Mouse (Mus musculus) spleen, adult 2 months (tissue): ENCODE results near the gene Kirrel3. TPM values are rescaled to one million over a fixed set of nuclear protein-coding genes. Genes with fewer than 3 reads are reported as not detected.

Experiments
- DNase-seq, 2 experiments: peaks; one replicate each; pipeline versions ENCODE4 v3.0.0 to v3.0.0-alpha.2; 2012 to 2021; ENCODE audit warnings: low spot score in 2 of 2, low read depth in 1 of 2
- H3K27ac ChIP-seq: fragments of 200-500 bp; 2 replicates; pipeline ENCODE4 v1.5.1; 2012; ENCODE audit warnings: low read length, inconsistent platforms; ENCODE audit not compliant: insufficient read depth
- H3K27me3 ChIP-seq: fragments of 200-500 bp; 2 replicates; pipeline ENCODE4 v1.6.1; 2012; ENCODE audit warnings: mild to moderate bottlenecking, moderate library complexity, low read length, inconsistent platforms; ENCODE audit not compliant: control insufficient read depth, insufficient read depth
- H3K36me3 ChIP-seq: fragments of 200-500 bp; 2 replicates; pipeline ENCODE4 v1.6.1; 2012; ENCODE audit warnings: mild to moderate bottlenecking, low read length, inconsistent platforms; ENCODE audit not compliant: control insufficient read depth, insufficient read depth
- H3K4me1 ChIP-seq: fragments of 200-500 bp; 2 replicates; pipeline ENCODE4 v1.6.1; 2011; ENCODE audit warnings: inconsistent platforms; ENCODE audit not compliant: control insufficient read depth, insufficient read depth, insufficient read length
- H3K4me3 ChIP-seq: fragments of 200-500 bp; 2 replicates; pipeline ENCODE4 v1.5.1; 2011; ENCODE audit warnings: mild to moderate bottlenecking, inconsistent platforms; ENCODE audit not compliant: insufficient read depth, insufficient read length; ENCODE audit errors: extremely low read depth
- CTCF ChIP-seq: fragments of 200-500 bp; IDR thresholded peaks from 2 replicates; pipeline ENCODE4 v1.5.1; 2011; ENCODE audit warnings: mild to moderate bottlenecking, inconsistent platforms; ENCODE audit not compliant: insufficient read depth, insufficient read length, insufficient replicate concordance; ENCODE audit errors: extremely low read depth
- POLR2A ChIP-seq: fragments of 200-500 bp; IDR thresholded peaks from 2 replicates; pipeline ENCODE4 v1.6.1; 2011; ENCODE audit warnings: low read depth, low read length, inconsistent platforms
- WGBS: fragments of 180-500 bp; shearing (Covaris S2); methylation state at CpG from one replicate; pipeline ENCODE4 v1.1.7; 2018; 5-methylcytosine and 5-hydroxymethylcytosine counted together
- polyA plus RNA-seq: library from polyadenylated mRNA; depleted of rRNA; stranded (reverse); fragments of >200 nt; gene quantifications from 2 replicates; pipeline ENCODE4 v1.2.3, GENCODE M21; 2012

Kirrel3 gene
- polyA plus RNA-seq, 1 experiment, result 0.23 TPM

- 93% methylated on average over 16 of the region's 16 CpGs for WGBS
- Histone ChIP-seq H3K36me3 (peaks cover 4% of the 10 kb centered on the region; the same call in 1 of the 2 replicates), H3K4me3 (no peak overlapping the region), H3K27me3 (no peaks in the 10 kb centered on the region), H3K4me1 (peaks cover 7% of the 10 kb centered on the region; the same call in 1 of the 2 replicates), H3K27ac (no peak overlapping the region)
- DNase-seq, result no peak
- no peak for TF ChIP-seq POLR2A
- TF ChIP-seq CTCF, result no peak
These were observed 567.4 kb downstream of the Kirrel3 start for GRCm38 (mm10) chr9:35053081-35053480.

- Histone ChIP-seq H3K27me3 (no peaks in the 10 kb centered on the region), H3K27ac (no peak overlapping the region), H3K4me1 (peaks cover 7% of the 10 kb centered on the region; the same call in 1 of the 2 replicates), H3K36me3 (peaks cover 4% of the 10 kb centered on the region; the same call in 1 of the 2 replicates), H3K4me3 (no peak overlapping the region)
- no peak for DNase-seq
- WGBS, result 88% methylated on average over 3 of the region's 3 CpGs
- TF ChIP-seq CTCF (no peak), POLR2A (no peak)
These were observed 568.0 kb downstream of the Kirrel3 start for GRCm38 (mm10) chr9:35053669-35054068.

- WGBS, result 79% methylated on average over 11 of the region's 11 CpGs
- H3K4me1 ChIP-seq, result peaks cover 7% of the 10 kb centered on the region; the same call in 1 of the 2 replicates
- DNase-seq, result no peak
- H3K27me3 ChIP-seq, result no peaks in the 10 kb centered on the region
- H3K27ac ChIP-seq, result peak overlapping the region; percentile 44; the same call in 1 of the 2 replicates
- TF ChIP-seq CTCF, result no peak
- TF ChIP-seq POLR2A, result no peak
- H3K36me3 ChIP-seq, result peaks cover 4% of the 10 kb centered on the region; the same call in 1 of the 2 replicates
- no peak overlapping the region for H3K4me3 ChIP-seq
These were observed 570.0 kb downstream of the Kirrel3 start for GRCm38 (mm10) chr9:35055528-35056330.

GRCm38 (mm10) chr9:35056611-35057010 lies 570.9 kb downstream of the Kirrel3 start:
- H3K27me3 ChIP-seq, result no peaks in the 10 kb centered on the region
- DNase-seq, result peak in 1 of 2 experiments; percentile 12
- H3K36me3 ChIP-seq, result peaks cover 4% of the 10 kb centered on the region; the same call in 1 of the 2 replicates
- TF ChIP-seq CTCF (no peak), POLR2A (no peak)
- peak overlapping the region; percentile 44; the same call in 1 of the 2 replicates for H3K27ac ChIP-seq
- H3K4me1 ChIP-seq, result peaks cover 10% of the 10 kb centered on the region; the same call in 1 of the 2 replicates
- 24% methylated on average over 3 of the region's 3 CpGs for WGBS
- no peak overlapping the region for H3K4me3 ChIP-seq

- Histone ChIP-seq H3K27ac (no peak overlapping the region), H3K4me3 (no peak overlapping the region), H3K27me3 (no peaks in the 10 kb centered on the region), H3K4me1 (peaks cover 12% of the 10 kb centered on the region; the same call in 1 of the 2 replicates), H3K36me3 (peaks cover 4% of the 10 kb centered on the region; the same call in 1 of the 2 replicates)
- DNase-seq, result no peak
- TF ChIP-seq POLR2A (no peak), CTCF (no peak)
- WGBS, result 87% methylated on average over 6 of the region's 6 CpGs
These were observed 571.9 kb downstream of the Kirrel3 start for GRCm38 (mm10) chr9:35057631-35058030.

GRCm38 (mm10) chr9:35058186-35058585 lies 572.5 kb downstream of the Kirrel3 start:
- Histone ChIP-seq H3K27ac (no peak overlapping the region), H3K27me3 (no peaks in the 10 kb centered on the region), H3K4me3 (no peak overlapping the region), H3K36me3 (peaks cover 1% of the 10 kb centered on the region; the same call in 1 of the 2 replicates), H3K4me1 (peaks cover 12% of the 10 kb centered on the region; the same call in 1 of the 2 replicates)
- TF ChIP-seq CTCF, result no peak
- TF ChIP-seq POLR2A, result no peak
- DNase-seq, result no peak
- WGBS, result 92% methylated on average over 4 of the region's 4 CpGs
